Mouse (Mus musculus) hindbrain, embryonic 11.5 days (tissue): Measurements from ENCODE around the gene Trio. TPM values are rescaled to one million over a fixed set of nuclear protein-coding genes. Genes with fewer than 3 reads are reported as not detected.

Experiments
- ATAC-seq: fragments of 200-750 bp; cut with Nextera tagmentation; 2 replicates; pipeline ENCODE4 v1.8.0; 2017; ENCODE audit warnings: mild to moderate bottlenecking, moderate TSS enrichment, moderate library complexity; ENCODE audit not compliant: low FRiP score
- DNase-seq: peaks from one replicate; pipeline ENCODE4 v3.0.0-alpha.2; 2015; ENCODE audit warnings: low spot score
- H3K27ac ChIP-seq: fragments of 300-500 bp; sonication (generic); 2 replicates; pipeline ENCODE4 v1.5.1; 2014; ENCODE audit warnings: mild to moderate bottlenecking, low read depth, low read length
- H3K27me3 ChIP-seq: fragments of 300-500 bp; sonication (generic); 2 replicates; pipeline ENCODE4 v1.6.1; 2014; ENCODE audit warnings: mild to moderate bottlenecking, low read length, moderate library complexity, mixed read lengths; ENCODE audit not compliant: control insufficient read depth, insufficient read depth
- H3K36me3 ChIP-seq: fragments of 300-500 bp; sonication (generic); 2 replicates; pipeline ENCODE4 v1.6.1; 2014; ENCODE audit warnings: mild to moderate bottlenecking, low read length, moderate library complexity, mixed read lengths; ENCODE audit not compliant: control insufficient read depth, insufficient read depth
- H3K4me1 ChIP-seq: fragments of 300-500 bp; sonication (generic); replicated peaks from 2 replicates; pipeline ENCODE4 v1.6.1; 2014; ENCODE audit warnings: low read length, mixed read lengths; ENCODE audit not compliant: control insufficient read depth, insufficient read depth
- H3K4me2 ChIP-seq: fragments of 300-500 bp; sonication (generic); replicated peaks from 2 replicates; pipeline ENCODE4 v1.6.1; 2014; ENCODE audit warnings: mild to moderate bottlenecking, low read depth, low read length
- H3K4me3 ChIP-seq: fragments of 300-500 bp; sonication (generic); 2 replicates; pipeline ENCODE4 v1.5.1; 2014; ENCODE audit warnings: low read depth, low read length
- H3K9ac ChIP-seq: fragments of 300-500 bp; sonication (generic); 2 replicates; pipeline ENCODE4 v1.6.1; 2014; ENCODE audit warnings: low read depth, low read length
- H3K9me3 ChIP-seq: fragments of 300-500 bp; sonication (generic); 2 replicates; pipeline ENCODE4 v1.6.1; 2016; ENCODE audit warnings: low read length; ENCODE audit not compliant: control insufficient read depth
- WGBS: fragments of 180-500 bp; shearing (Covaris S2); extraction: QIAGEN DNeasy Blood & Tissue Kit; methylation state at CpG from one replicate; pipeline ENCODE4 v1.1.7; 2014; 5-methylcytosine and 5-hydroxymethylcytosine counted together
- polyA plus RNA-seq: library from polyadenylated mRNA; unstranded; fragments of >200 nt; fragmentation: Nextera tagmentation; extraction: Ambion mirVana; gene quantifications from 2 replicates; pipeline ENCODE4 v1.2.1, GENCODE M21; 2014

The Trio gene
- polyA plus RNA-seq, 1 experiment from 2014 or later, result 49.8 TPM

GRCm38 (mm10) chr15:27976366-27976765 is 49.3 kb downstream of the Trio start:
- no peak for ATAC-seq

GRCm38 (mm10) chr15:27974637-27975036 is 51.0 kb downstream of the Trio start:
- Histone ChIP-seq H3K4me1 (no peaks in the 10 kb centered on the region), H3K9me3 (no peaks in the 10 kb centered on the region), H3K27ac (no peak overlapping the region), H3K4me2 (no peak overlapping the region), H3K9ac (no peak overlapping the region), H3K27me3 (no peaks in the 10 kb centered on the region), H3K4me3 (no peak overlapping the region), H3K36me3 (no peaks in the 10 kb centered on the region)
- ATAC-seq (no peak), DNase-seq (no peak)
- 91% methylated on average over 8 of the region's 8 CpGs for WGBS

More at GRCm38 (mm10) chr15:27976366-27976765, 49.3 kb downstream of the Trio start:
- Histone ChIP-seq H3K9ac (no peak overlapping the region), H3K27me3 (no peaks in the 10 kb centered on the region), H3K4me2 (no peak overlapping the region), H3K4me3 (no peak overlapping the region), H3K27ac (no peak overlapping the region), H3K9me3 (no peaks in the 10 kb centered on the region), H3K36me3 (no peaks in the 10 kb centered on the region), H3K4me1 (no peaks in the 10 kb centered on the region)
- DNase-seq, result no peak

- DNase-seq (no peak), ATAC-seq (no peak)
- no peak overlapping the region for H3K9ac ChIP-seq
- H3K27ac ChIP-seq, result no peak overlapping the region
- H3K4me2 ChIP-seq, result no peak overlapping the region
- H3K27me3 ChIP-seq, result no peaks in the 10 kb centered on the region
- WGBS, result 81% methylated on average over 8 of the region's 8 CpGs
- H3K36me3 ChIP-seq, result no peaks in the 10 kb centered on the region
- no peak overlapping the region for H3K4me3 ChIP-seq
- no peaks in the 10 kb centered on the region for H3K9me3 ChIP-seq
- 0 out of 2 replicates have a peak, but pooled peaks cover 2% of the 10 kb centered on the region for H3K4me1 ChIP-seq
Observed at GRCm38 (mm10) chr15:27968183-27968582, 57.5 kb downstream of the Trio start.

- H3K36me3 ChIP-seq, result no peaks in the 10 kb centered on the region
- no peak overlapping the region for H3K27ac ChIP-seq
- ATAC-seq, result no peak
- H3K4me1 ChIP-seq, result peaks cover 6% of the 10 kb centered on the region; the same call in 1 of the 2 replicates
- no peaks in the 10 kb centered on the region for H3K27me3 ChIP-seq
- no peak for DNase-seq
- H3K4me2 ChIP-seq, result no peak overlapping the region
- H3K9ac ChIP-seq, result no peak overlapping the region
- H3K9me3 ChIP-seq, result no peaks in the 10 kb centered on the region
- H3K4me3 ChIP-seq, result no peak overlapping the region
- WGBS, result 78% methylated on average over 14 of the region's 14 CpGs
Observed at GRCm38 (mm10) chr15:27967128-27967876, 58.3 kb downstream of the Trio start.

GRCm38 (mm10) chr15:27964877-27965276 is 60.8 kb downstream of the Trio start:
- Histone ChIP-seq H3K4me3 (no peak overlapping the region), H3K36me3 (no peaks in the 10 kb centered on the region), H3K9me3 (no peaks in the 10 kb centered on the region), H3K9ac (no peak overlapping the region), H3K27ac (no peak overlapping the region), H3K27me3 (no peaks in the 10 kb centered on the region), H3K4me1 (peaks cover 6% of the 10 kb centered on the region; the same call in 1 of the 2 replicates), H3K4me2 (no peak overlapping the region)
- ATAC-seq, result no peak
- DNase-seq, result no peak
- WGBS, result 85% methylated on average over 6 of the region's 6 CpGs

GRCm38 (mm10) chr15:27963506-27963905 is 62.1 kb downstream of the Trio start:
- no peak overlapping the region for H3K4me2 ChIP-seq
- H3K27ac ChIP-seq, result no peak overlapping the region
- H3K9ac ChIP-seq, result no peak overlapping the region
- no peak for ATAC-seq
- H3K9me3 ChIP-seq, result no peaks in the 10 kb centered on the region
- peaks cover 6% of the 10 kb centered on the region; the same call in 1 of the 2 replicates for H3K4me1 ChIP-seq
- DNase-seq, result no peak
- no peak overlapping the region for H3K4me3 ChIP-seq
- no peaks in the 10 kb centered on the region for H3K27me3 ChIP-seq
- whole genome bisulfite sequencing, result 91% methylated on average over 2 of the region's 2 CpGs
- no peaks in the 10 kb centered on the region for H3K36me3 ChIP-seq

GRCm38 (mm10) chr15:27960642-27961041 is 65.0 kb downstream of the Trio start:
- Histone ChIP-seq H3K4me3 (no peak overlapping the region), H3K27ac (no peak overlapping the region), H3K27me3 (no peaks in the 10 kb centered on the region), H3K4me2 (no peak overlapping the region), H3K4me1 (peaks cover 6% of the 10 kb centered on the region; the same call in 1 of the 2 replicates), H3K9me3 (no peaks in the 10 kb centered on the region), H3K9ac (no peak overlapping the region), H3K36me3 (no peaks in the 10 kb centered on the region)
- DNase-seq, result no peak
- WGBS, result 81% methylated on average over 9 of the region's 9 CpGs
- ATAC-seq, result no peak

GRCm38 (mm10) chr15:27957867-27958266 is 67.8 kb downstream of the Trio start:
- H3K9me3 ChIP-seq, result no peaks in the 10 kb centered on the region
- no peak overlapping the region for H3K4me3 ChIP-seq
- H3K27me3 ChIP-seq, result no peaks in the 10 kb centered on the region
- DNase-seq, result no peak
- no peak overlapping the region for H3K9ac ChIP-seq
- peaks cover 5% of the 10 kb centered on the region; the same call in 1 of the 2 replicates for H3K4me1 ChIP-seq
- no peak overlapping the region for H3K27ac ChIP-seq
- no peak for ATAC-seq
- H3K4me2 ChIP-seq, result no peak overlapping the region
- 89% methylated on average over 9 of the region's 9 CpGs for WGBS
- H3K36me3 ChIP-seq, result no peaks in the 10 kb centered on the region

- H3K4me1 ChIP-seq, result peaks cover 2% of the 10 kb centered on the region; the same call in 1 of the 2 replicates
- no peaks in the 10 kb centered on the region for H3K9me3 ChIP-seq
- H3K27me3 ChIP-seq, result no peaks in the 10 kb centered on the region
- H3K27ac ChIP-seq, result no peak overlapping the region
- DNase-seq, result no peak
- H3K9ac ChIP-seq, result no peak overlapping the region
- no peaks in the 10 kb centered on the region for H3K36me3 ChIP-seq
- WGBS, result 50% methylated on average over 11 of the region's 11 CpGs
- H3K4me2 ChIP-seq, result no peak overlapping the region
- H3K4me3 ChIP-seq, result no peak overlapping the region
- ATAC-seq, result no peak
Observed at GRCm38 (mm10) chr15:27955614-27956013, 70.0 kb downstream of the Trio start.
